Mouse (Mus musculus) neural tube, embryonic 14.5 days (tissue): ENCODE data around the gene Col27a1. TPM values are rescaled to one million over a fixed set of nuclear protein-coding genes. Genes with fewer than 3 reads are reported as not detected.
"Not testable (repeated sequence)": the region's sequence is repeated elsewhere in the genome, so short reads cannot be mapped to it uniquely, and the experiment has no call there.

ENCODE experiments used
- ATAC-seq: fragments of 200-750 bp; cut with Nextera tagmentation; 2 replicates; pipeline ENCODE4 v1.8.0; 2017; ENCODE audit warnings: low read depth, mild to moderate bottlenecking, moderate TSS enrichment, moderate library complexity
- H3K27ac ChIP-seq: fragments of 300-500 bp; sonication (generic); 2 replicates; pipeline ENCODE4 v1.5.1; 2014; ENCODE audit warnings: low read depth, mild to moderate bottlenecking, control low read depth, low read length, moderate library complexity, mixed read lengths
- H3K27me3 ChIP-seq: fragments of 300-500 bp; sonication (generic); 2 replicates; pipeline ENCODE4 v1.6.1; 2014; ENCODE audit warnings: low read length; ENCODE audit not compliant: control insufficient read depth, insufficient read depth
- H3K36me3 ChIP-seq: fragments of 300-500 bp; sonication (generic); 2 replicates; pipeline ENCODE4 v1.6.1; 2014; ENCODE audit warnings: low read length, mixed read lengths; ENCODE audit not compliant: control insufficient read depth, insufficient read depth
- H3K4me1 ChIP-seq: fragments of 300-500 bp; sonication (generic); 2 replicates; pipeline ENCODE4 v1.6.1; 2014; ENCODE audit warnings: low read length; ENCODE audit not compliant: control insufficient read depth, insufficient read depth
- H3K4me2 ChIP-seq: fragments of 300-500 bp; sonication (generic); 2 replicates; pipeline ENCODE4 v1.6.1; 2014; ENCODE audit warnings: mild to moderate bottlenecking, low read depth, low read length, control low read depth
- H3K4me3 ChIP-seq: fragments of 300-500 bp; sonication (generic); 2 replicates; pipeline ENCODE4 v1.5.1; 2014; ENCODE audit warnings: low read depth, low read length, control low read depth, mixed read lengths
- H3K9ac ChIP-seq: fragments of 300-500 bp; sonication (generic); replicated peaks from 2 replicates; pipeline ENCODE4 v1.6.1; 2014; ENCODE audit warnings: low read depth, mild to moderate bottlenecking, control low read depth, low read length, mixed read lengths
- H3K9me3 ChIP-seq: fragments of 300-500 bp; sonication (generic); 2 replicates; pipeline ENCODE4 v1.6.1; 2016; ENCODE audit warnings: low read length; ENCODE audit not compliant: control insufficient read depth
- WGBS: fragments of 180-500 bp; shearing (Covaris S2); extraction: QIAGEN DNeasy Blood & Tissue Kit; methylation state at CpG from one replicate; pipeline ENCODE4 v1.1.7; 2014; 5-methylcytosine and 5-hydroxymethylcytosine counted together
- polyA plus RNA-seq: library from polyadenylated mRNA; unstranded; fragments of >200 nt; fragmentation: Nextera tagmentation; extraction: Ambion mirVana; gene quantifications from 2 replicates; pipeline ENCODE4 v1.2.1, GENCODE M21; 2014

Col27a1 gene
- polyA plus RNA-seq, 1 experiment from 2014 or later = 1.2 TPM

- WGBS = 52% methylated on average over 4 of the region's 4 CpGs
- Histone ChIP-seq H3K4me1 (no peaks in the 10 kb centered on the region), H3K4me2 (no peak overlapping the region), H3K27ac (no peak overlapping the region), H3K9me3 (no peaks in the 10 kb centered on the region), H3K4me3 (no peak overlapping the region), H3K36me3 (no peaks in the 10 kb centered on the region), H3K9ac (no peak overlapping the region), H3K27me3 (no peaks in the 10 kb centered on the region)
- ATAC-seq = peak; percentile 25; the same call in 1 of the 2 replicates
Observed at GRCm38 (mm10) chr4:63302641-63303040, 88.8 kb downstream of the Col27a1 start.

GRCm38 (mm10) chr4:63307175-63308062 is 93.6 kb downstream of the Col27a1 start:
- WGBS = 33% methylated on average over 21 of the region's 21 CpGs
- no peaks in the 10 kb centered on the region for H3K36me3 ChIP-seq
- H3K9me3 ChIP-seq = no peaks in the 10 kb centered on the region
- no peak overlapping the region for H3K4me3 ChIP-seq
- H3K27ac ChIP-seq = no peak overlapping the region
- H3K9ac ChIP-seq = no peak overlapping the region
- H3K27me3 ChIP-seq = no peaks in the 10 kb centered on the region
- peak; percentile 84 for ATAC-seq
- H3K4me1 ChIP-seq = no peaks in the 10 kb centered on the region
- H3K4me2 ChIP-seq = no peak overlapping the region

DNA sequence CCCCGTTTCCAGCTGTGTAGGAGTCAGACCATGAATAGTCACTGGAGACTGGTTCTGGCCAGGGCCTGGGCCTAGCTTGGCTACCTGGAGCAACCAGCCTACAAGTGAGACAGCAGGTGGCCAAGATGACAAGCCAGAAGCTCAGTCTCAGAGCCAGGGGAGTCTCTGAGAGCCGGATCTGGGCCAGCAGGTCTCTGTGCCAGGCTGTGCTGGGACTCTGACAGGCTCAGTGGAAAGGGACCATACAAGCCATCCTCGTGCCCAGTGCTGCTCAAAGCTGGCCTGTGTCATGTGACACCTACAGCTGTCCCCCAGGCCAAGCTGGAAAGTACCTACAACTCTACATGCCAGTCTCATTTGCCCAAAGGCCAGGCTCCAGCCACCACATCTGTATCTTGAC is 94.5 kb downstream of the Col27a1 start:
- no peak for ATAC-seq
- H3K4me3 ChIP-seq = no peak overlapping the region
- WGBS = 73% methylated on average over 3 of the region's 3 CpGs

GRCm38 (mm10) chr4:63310247-63310855 is 96.5 kb downstream of the Col27a1 start:
- WGBS = 71% methylated on average over 10 of the region's 10 CpGs
- ATAC-seq = no peak

More for the DNA sequence above, 94.5 kb downstream of the Col27a1 start:
- H3K36me3 ChIP-seq = no peaks in the 10 kb centered on the region
- no peaks in the 10 kb centered on the region for H3K4me1 ChIP-seq
- H3K27ac ChIP-seq = no peak overlapping the region
- no peaks in the 10 kb centered on the region for H3K9me3 ChIP-seq
- H3K4me2 ChIP-seq = no peak overlapping the region
- H3K27me3 ChIP-seq = no peaks in the 10 kb centered on the region
- no peak overlapping the region for H3K9ac ChIP-seq

DNA sequence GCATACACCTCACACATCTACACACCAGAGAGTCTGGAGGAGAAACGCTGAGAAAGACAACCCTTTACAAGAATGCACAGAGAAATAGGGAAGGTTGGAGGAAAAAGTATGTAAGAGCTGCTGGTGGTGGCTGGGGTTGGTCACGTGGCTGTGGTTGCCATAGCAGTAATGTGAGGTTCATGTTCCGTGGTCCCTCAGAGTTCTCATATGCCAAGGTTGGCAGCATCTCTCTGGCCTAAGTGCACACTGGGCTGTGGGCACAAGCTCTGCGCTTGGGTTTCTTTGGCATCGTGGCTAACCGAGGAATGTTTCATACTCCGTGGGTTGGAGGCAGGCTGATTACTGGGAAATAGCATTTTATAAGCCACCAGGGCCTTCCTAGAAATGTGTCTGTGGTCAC is 97.6 kb downstream of the Col27a1 start:
- Histone ChIP-seq H3K4me1 (no peaks in the 10 kb centered on the region), H3K9ac (no peak overlapping the region), H3K27me3 (no peaks in the 10 kb centered on the region), H3K4me3 (no peak overlapping the region), H3K4me2 (no peak overlapping the region), H3K36me3 (no peaks in the 10 kb centered on the region), H3K9me3 (no peaks in the 10 kb centered on the region), H3K27ac (no peak overlapping the region)
- WGBS = 91% methylated on average over 7 of the region's 7 CpGs
- no peak for ATAC-seq

More at GRCm38 (mm10) chr4:63310247-63310855, 96.5 kb downstream of the Col27a1 start:
- Histone ChIP-seq H3K27me3 (no peaks in the 10 kb centered on the region), H3K36me3 (no peaks in the 10 kb centered on the region), H3K4me2 (no peak overlapping the region), H3K4me1 (no peaks in the 10 kb centered on the region), H3K27ac (no peak overlapping the region), H3K4me3 (no peak overlapping the region), H3K9ac (no peak overlapping the region), H3K9me3 (no peaks in the 10 kb centered on the region)

DNA sequence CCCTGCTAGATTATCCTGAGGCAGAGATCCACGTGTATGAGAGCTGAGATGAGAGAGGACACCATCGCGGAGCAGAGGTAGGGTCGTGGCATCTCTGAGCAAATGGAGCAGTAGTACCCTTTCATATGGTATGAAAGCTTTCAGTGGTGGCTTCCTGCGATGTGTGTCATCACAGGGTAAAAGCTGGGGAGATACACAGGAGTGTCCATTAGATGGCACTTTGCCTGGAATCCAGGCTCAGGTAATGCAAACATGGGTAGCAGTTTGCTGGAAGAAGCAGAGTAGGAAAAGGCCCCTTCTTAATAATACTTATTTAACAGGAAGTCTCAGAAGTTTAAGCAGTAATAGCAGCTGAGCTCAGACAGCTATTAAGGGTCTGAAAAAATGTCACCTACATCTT is 100.3 kb downstream of the Col27a1 start:
- H3K4me3 ChIP-seq = no peak overlapping the region
- no peak overlapping the region for H3K4me2 ChIP-seq
- no peak for ATAC-seq
- no peak overlapping the region for H3K9ac ChIP-seq
- no peaks in the 10 kb centered on the region for H3K4me1 ChIP-seq
- no peaks in the 10 kb centered on the region for H3K9me3 ChIP-seq
- 78% methylated on average over 5 of the region's 5 CpGs for whole genome bisulfite sequencing
- no peaks in the 10 kb centered on the region for H3K27me3 ChIP-seq
- H3K36me3 ChIP-seq = no peaks in the 10 kb centered on the region
- no peak overlapping the region for H3K27ac ChIP-seq

GRCm38 (mm10) chr4:63316076-63316746 is 102.4 kb downstream of the Col27a1 start:
- no peaks in the 10 kb centered on the region for H3K27me3 ChIP-seq
- WGBS = 64% methylated on average over 8 of the region's 9 CpGs
- H3K27ac ChIP-seq = no peak overlapping the region
- peak; percentile 15; the same call in 1 of the 2 replicates for ATAC-seq
- H3K4me2 ChIP-seq = no peak overlapping the region
- H3K4me1 ChIP-seq = no peaks in the 10 kb centered on the region
- no peaks in the 10 kb centered on the region for H3K36me3 ChIP-seq
- no peak overlapping the region for H3K9ac ChIP-seq
- no peak overlapping the region for H3K4me3 ChIP-seq
- H3K9me3 ChIP-seq = no peaks in the 10 kb centered on the region

- H3K27ac ChIP-seq, H3K36me3 ChIP-seq, H3K4me2 ChIP-seq, H3K4me1 ChIP-seq, H3K27me3 ChIP-seq, H3K9me3 ChIP-seq, H3K9ac ChIP-seq, H3K4me3 ChIP-seq: not testable (repeated sequence)
- peak; percentile 22; the same call in 1 of the 2 replicates for ATAC-seq
- 30% methylated on average over 3 of the region's 3 CpGs for WGBS
Observed at GRCm38 (mm10) chr4:63319566-63319965, 105.8 kb downstream of the Col27a1 start.
